Mouse (Mus musculus) MEL (cell line): ENCODE measurements around the gene Cactin. TPM values are rescaled to one million over a fixed set of nuclear protein-coding genes. Genes with fewer than 3 reads are reported as not detected.

Experiments
- DNase-seq: peaks from one replicate; pipeline ENCODE4 v3.0.0; 2011; ENCODE audit warnings: low read depth, low spot score
- H3K27ac ChIP-seq: 2 replicates; pipeline ENCODE4 v1.5.1; 2012; ENCODE audit warnings: low read depth, mild to moderate bottlenecking, control low read depth, low read length, moderate library complexity; ENCODE audit not compliant: control insufficient read depth
- H3K27me3 ChIP-seq, 2 experiments: fragments of 150-350 bp in 1 of 2; sonication (generic) in 1 of 2; 2 replicates each; pipeline ENCODE4 v1.6.1; 2012; ENCODE audit warnings: low read length in 2 of 2, mild to moderate bottlenecking in 2 of 2, improper control_type of control experiment in 1 of 2, moderate library complexity in 1 of 2; ENCODE audit not compliant: insufficient read depth in 2 of 2, control insufficient read depth in 1 of 2
- H3K36me3 ChIP-seq, 2 experiments: 2 replicates each; pipeline ENCODE4 v1.6.1; 2012 to 2014; ENCODE audit warnings: low read length in 2 of 2, improper control_type of control experiment in 1 of 2, inconsistent platforms in 1 of 2, mild to moderate bottlenecking in 1 of 2; ENCODE audit not compliant: insufficient read depth in 2 of 2, control insufficient read depth in 1 of 2
- H3K4me1 ChIP-seq, 2 experiments: fragments of 150-350 bp in 1 of 2; sonication (generic) in 1 of 2; 2 replicates each; pipeline ENCODE4 v1.6.1; 2012; ENCODE audit warnings: low read length in 2 of 2, improper control_type of control experiment in 1 of 2, mild to moderate bottlenecking in 1 of 2; ENCODE audit not compliant: insufficient read depth in 2 of 2, control insufficient read depth in 1 of 2
- H3K4me3 ChIP-seq, 2 experiments: fragments of 150-350 bp in 1 of 2; sonication (generic) in 1 of 2; 2 replicates each; pipeline ENCODE4 v1.5.1; 2012; ENCODE audit warnings: low read depth in 2 of 2, low read length in 2 of 2, mild to moderate bottlenecking in 2 of 2, moderate library complexity in 2 of 2, control low read depth in 1 of 2, improper control_type of control experiment in 1 of 2; ENCODE audit not compliant: control insufficient read depth in 1 of 2, insufficient read depth in 1 of 2
- H3K79me2 ChIP-seq: 2 replicates; pipeline ENCODE4 v1.6.1; 2012; ENCODE audit warnings: mild to moderate bottlenecking, low read length, moderate library complexity; ENCODE audit not compliant: control insufficient read depth, poor library complexity, insufficient read depth
- H3K9ac ChIP-seq: 2 replicates; pipeline ENCODE4 v1.6.1; 2012; ENCODE audit warnings: low read depth, mild to moderate bottlenecking, control low read depth, low read length, moderate library complexity; ENCODE audit not compliant: control insufficient read depth, poor library complexity, severe bottlenecking
- H3K9me3 ChIP-seq: fragments of 150-350 bp; sonication (generic); replicated peaks from 2 replicates; pipeline ENCODE4 v1.6.1; 2012; ENCODE audit warnings: mild to moderate bottlenecking, low read length, improper control_type of control experiment, moderate library complexity; ENCODE audit not compliant: insufficient read depth
- BHLHE40 ChIP-seq: IDR thresholded peaks from 2 replicates; pipeline ENCODE4 v1.6.1; 2012; ENCODE audit warnings: low read depth, mild to moderate bottlenecking, inconsistent platforms, low read length, improper control_type of control experiment, borderline replicate concordance
- CHD1 ChIP-seq: IDR thresholded peaks from 2 replicates; pipeline ENCODE4 v1.6.1; 2012; ENCODE audit warnings: low read depth, mild to moderate bottlenecking, inconsistent platforms, low read length, improper control_type of control experiment
- CHD2 ChIP-seq: IDR thresholded peaks from 2 replicates; pipeline ENCODE4 v1.6.1; 2011; ENCODE audit warnings: low read length, improper control_type of control experiment
- ETS1 ChIP-seq: IDR thresholded peaks from 2 replicates; pipeline ENCODE4 v1.6.1; 2012; ENCODE audit warnings: low read depth, mild to moderate bottlenecking, inconsistent platforms, low read length, improper control_type of control experiment, moderate library complexity
- GATA1 ChIP-seq: IDR thresholded peaks from 2 replicates; pipeline ENCODE4 v1.6.1; 2011; ENCODE audit warnings: low read depth, low read length, improper control_type of control experiment
- HCFC1 ChIP-seq: IDR thresholded peaks from 2 replicates; pipeline ENCODE4 v1.6.1; 2012; ENCODE audit warnings: low read depth, mild to moderate bottlenecking, inconsistent platforms, low read length, improper control_type of control experiment, moderate library complexity
- JUND ChIP-seq: IDR thresholded peaks from 2 replicates; pipeline ENCODE4 v1.6.1; 2011; ENCODE audit warnings: low read depth, mild to moderate bottlenecking, improper control_type of control experiment, low read length
- MAZ ChIP-seq: IDR thresholded peaks from 2 replicates; pipeline ENCODE4 v1.6.1; 2012; ENCODE audit warnings: low read depth, mild to moderate bottlenecking, inconsistent platforms, low read length, improper control_type of control experiment
- NRF1 ChIP-seq: IDR thresholded peaks from 2 replicates; pipeline ENCODE4 v1.6.1; 2014; ENCODE audit warnings: low read depth, mild to moderate bottlenecking, inconsistent platforms, low read length, improper control_type of control experiment, moderate library complexity; ENCODE audit not compliant: poor library complexity, insufficient read depth, severe bottlenecking
- POLR2AphosphoS5 ChIP-seq: IDR thresholded peaks from 2 replicates; pipeline ENCODE4 v1.6.1; 2012; ENCODE audit warnings: low read depth, borderline replicate concordance, mild to moderate bottlenecking, inconsistent platforms, low read length, moderate library complexity, mixed read lengths
- RCOR1 ChIP-seq: IDR thresholded peaks from 2 replicates; pipeline ENCODE4 v1.6.1; 2012; ENCODE audit warnings: low read depth, mild to moderate bottlenecking, inconsistent platforms, low read length, improper control_type of control experiment
- SIN3A ChIP-seq: IDR thresholded peaks from 2 replicates; pipeline ENCODE4 v1.6.1; 2012; ENCODE audit warnings: low read length, improper control_type of control experiment, inconsistent platforms
- SMC3 ChIP-seq: IDR thresholded peaks from 2 replicates; pipeline ENCODE4 v1.6.1; 2011; ENCODE audit warnings: low read depth, low read length, improper control_type of control experiment
- TAL1 ChIP-seq: IDR thresholded peaks from 2 replicates; pipeline ENCODE4 v1.6.1; 2012; ENCODE audit warnings: mild to moderate bottlenecking, inconsistent platforms, low read length, moderate library complexity, mixed read lengths
- USF1 ChIP-seq: IDR thresholded peaks from 2 replicates; pipeline ENCODE4 v1.6.1; 2014; ENCODE audit warnings: low read depth, mild to moderate bottlenecking, inconsistent platforms, low read length, improper control_type of control experiment, moderate library complexity
- USF2 ChIP-seq, 2 experiments: IDR thresholded peaks; 2 replicates each; pipeline ENCODE4 v1.6.1; 2011 to 2012; ENCODE audit warnings: improper control_type of control experiment in 2 of 2, low read length in 2 of 2, borderline replicate concordance in 1 of 2, inconsistent platforms in 1 of 2, low read depth in 1 of 2, mild to moderate bottlenecking in 1 of 2; ENCODE audit not compliant: insufficient read depth in 1 of 2
- polyA plus RNA-seq, 2 experiments: library from polyadenylated mRNA; stranded (reverse) in 1 of 2; unstranded in 1 of 2; fragments of >175 nt in 1 of 2; fragments of >200 nt in 1 of 2; gene quantifications; 2 replicates each; pipeline versions ENCODE4 v1.2.1 to v1.2.4; 2012; ENCODE audit warnings: low replicate concordance in 2 of 2, low read depth in 1 of 2; ENCODE audit not compliant: insufficient read length in 2 of 2, insufficient read depth in 1 of 2, missing spikeins in 1 of 2
- total RNA-seq: library from RNA; depleted of rRNA; stranded (reverse); fragments of 300-350 nt; gene quantifications from 2 replicates; pipeline ENCODE4 v1.2.3, GENCODE M21; 2012

Cactin gene
- total and polyA plus RNA-seq, 3 experiments = 47.6 to 66.8 TPM; not detected in 1

- no peak overlapping the region for H3K27ac ChIP-seq
- H3K4me1 ChIP-seq = peaks cover 11 to 33% of the 10 kb centered on the region in 2 experiments
- H3K9ac ChIP-seq = no peak overlapping the region
- H3K4me3 ChIP-seq = no peak overlapping the region
- no peak for DNase-seq
- TF ChIP-seq TAL1 = no peak
- no peak for TF ChIP-seq SMC3
- no peak for TF ChIP-seq CHD1
- TF ChIP-seq CHD2 = no peak
- no peak for TF ChIP-seq RCOR1
- no peak for TF ChIP-seq JUND
- TF ChIP-seq MAZ = no peak
- no peak for TF ChIP-seq USF2 (IDR thresholded peaks at IDR 0.05; ENCODE audit: borderline replicate concordance in 1 of 2, insufficient read depth in 1 of 2, low read depth in 1 of 2, low read length in 2 of 2)
- no peak for TF ChIP-seq ETS1
- no peak for TF ChIP-seq BHLHE40
- TF ChIP-seq NRF1 = no peak
- no peak for TF ChIP-seq SIN3A
- no peaks in the 10 kb centered on the region for H3K9me3 ChIP-seq
- peaks cover 0 to 20% of the 10 kb centered on the region in 2 experiments; a peak in 2 of 4 replicates for H3K36me3 ChIP-seq
- no peaks in the 10 kb centered on the region for H3K27me3 ChIP-seq
- peaks cover 69% of the 10 kb centered on the region for H3K79me2 ChIP-seq
Measured at GRCm38 (mm10) chr10:81295185-81295584, 25.7 kb upstream of the Cactin start.

GRCm38 (mm10) chr10:81297246-81297645, 23.7 kb upstream of the Cactin start:
- H3K4me3 ChIP-seq = no peak overlapping the region
- no peaks in the 10 kb centered on the region for H3K27me3 ChIP-seq
- H3K27ac ChIP-seq = no peak overlapping the region
- peaks cover 4 to 21% of the 10 kb centered on the region in 2 experiments; a peak in 3 of 4 replicates for H3K4me1 ChIP-seq
- H3K9me3 ChIP-seq = no peaks in the 10 kb centered on the region
- H3K79me2 ChIP-seq = peaks cover 77% of the 10 kb centered on the region
- DNase-seq = no peak
- no peak for TF ChIP-seq SMC3
- TF ChIP-seq GATA1 = no peak
- no peak for TF ChIP-seq BHLHE40
- no peak for TF ChIP-seq JUND
- TF ChIP-seq USF1 = 0 out of 2 replicates have a peak, but pooled peaks have one; percentile 23
- TF ChIP-seq ETS1 = no peak
- H3K9ac ChIP-seq = no peak overlapping the region
- H3K36me3 ChIP-seq = peaks cover 0 to 10% of the 10 kb centered on the region in 2 experiments; a peak in 2 of 4 replicates

- TF ChIP-seq HCFC1 (no peak), ETS1 (no peak), POLR2AphosphoS5 (no peak)
- TF ChIP-seq, all 39 proteins: peak for 0
- peaks cover 4 to 21% of the 10 kb centered on the region in 2 experiments; a peak in 3 of 4 replicates for H3K4me1 ChIP-seq
- no peaks in the 10 kb centered on the region for H3K27me3 ChIP-seq
- no peak overlapping the region for H3K27ac ChIP-seq
- no peaks in the 10 kb centered on the region for H3K9me3 ChIP-seq
- H3K36me3 ChIP-seq = peaks cover 0 to 10% of the 10 kb centered on the region in 2 experiments; a peak in 2 of 4 replicates
- DNase-seq = no peak
- no peak overlapping the region for H3K4me3 ChIP-seq
- peaks cover 77% of the 10 kb centered on the region for H3K79me2 ChIP-seq
- H3K9ac ChIP-seq = no peak overlapping the region
Measured at GRCm38 (mm10) chr10:81297845-81298244, 23.1 kb upstream of the Cactin start.
